Mouse (Mus musculus): ENCODE data around the gene Vegfa.

Gene Vegfa

DNA sequence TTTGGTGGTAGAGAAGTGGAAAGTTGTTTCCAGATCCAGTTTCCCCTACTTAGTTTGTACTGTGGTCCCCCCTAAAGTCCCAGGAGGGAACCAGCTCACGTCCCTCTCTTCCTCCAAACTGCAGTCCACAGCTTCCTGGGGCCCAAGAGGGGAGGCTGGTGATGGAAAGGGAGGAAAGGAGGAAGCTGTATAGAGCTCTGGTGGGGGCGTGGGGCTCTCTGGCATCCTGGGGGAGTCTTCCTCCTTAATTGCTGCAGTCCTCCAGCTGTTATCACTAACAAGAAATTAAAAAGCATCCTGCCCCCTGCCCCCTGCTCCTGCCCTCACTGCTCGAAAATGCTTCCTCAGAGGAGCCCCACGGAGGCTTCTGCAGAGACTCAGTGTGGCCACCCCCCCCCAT lies 17.4 kb upstream of the Vegfa start:
- DNase-seq = peak; percentile 54

DNA sequence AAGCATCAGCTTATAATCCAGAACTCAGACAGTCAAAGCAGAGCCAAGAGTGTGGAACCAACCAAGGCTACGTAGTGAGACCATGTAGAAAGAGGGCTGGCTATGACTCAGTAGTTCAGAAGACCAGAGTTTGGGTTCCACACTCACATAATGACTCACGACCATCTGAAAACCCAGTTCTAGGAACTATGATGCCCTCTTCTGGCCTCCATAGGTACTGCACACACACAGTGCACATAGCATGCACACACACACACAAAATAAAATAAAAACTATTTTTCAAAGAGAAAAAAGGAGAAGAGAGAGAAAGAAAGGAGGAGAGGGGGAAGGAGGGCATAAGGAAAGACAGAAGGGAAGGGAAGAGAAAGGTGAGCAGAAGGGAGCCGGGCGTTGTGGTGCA lies 16.0 kb upstream of the Vegfa start:
- DNase-seq = no peak

DNA sequence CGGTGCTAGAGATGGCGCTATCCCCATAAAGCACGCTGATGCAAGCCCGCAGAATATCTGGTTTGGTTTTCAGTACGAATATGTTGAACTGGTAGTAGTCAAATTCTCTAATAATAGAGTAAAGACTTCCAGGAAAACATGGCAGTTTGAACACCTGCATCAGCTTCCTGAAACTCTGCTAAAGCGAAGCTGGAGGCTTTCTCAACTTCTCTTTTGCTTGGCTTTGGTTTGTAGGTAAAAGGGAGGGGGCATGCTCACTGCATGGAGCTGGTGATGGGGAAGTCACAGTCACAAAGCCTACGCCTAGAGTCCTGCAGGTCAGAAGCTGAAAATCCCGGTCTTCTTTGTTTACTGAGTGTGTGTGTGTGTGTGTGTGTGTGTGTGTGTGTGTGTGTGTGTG lies 13.6 kb upstream of the Vegfa start:
- no peak for DNase-seq

DNA sequence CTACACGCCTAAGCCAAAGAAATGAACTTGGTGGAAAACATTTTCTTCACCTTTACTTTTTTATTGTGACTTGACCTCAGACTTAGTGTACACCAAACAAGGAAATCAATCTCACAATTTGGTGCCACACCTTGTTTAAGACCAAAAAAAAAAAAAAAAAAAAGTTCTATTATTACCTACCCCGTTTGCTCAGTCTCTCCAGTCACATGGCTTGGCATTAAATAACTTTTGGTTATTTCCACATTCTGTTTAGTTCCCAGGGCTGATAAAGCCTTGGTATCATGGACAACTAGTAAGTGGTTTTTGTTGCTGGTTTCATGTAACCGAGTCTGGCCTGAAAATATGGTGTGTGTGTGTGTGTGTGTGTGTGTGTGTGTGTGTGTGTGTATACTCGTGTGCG lies 12.8 kb upstream of the Vegfa start:
- no peak for DNase-seq

DNA sequence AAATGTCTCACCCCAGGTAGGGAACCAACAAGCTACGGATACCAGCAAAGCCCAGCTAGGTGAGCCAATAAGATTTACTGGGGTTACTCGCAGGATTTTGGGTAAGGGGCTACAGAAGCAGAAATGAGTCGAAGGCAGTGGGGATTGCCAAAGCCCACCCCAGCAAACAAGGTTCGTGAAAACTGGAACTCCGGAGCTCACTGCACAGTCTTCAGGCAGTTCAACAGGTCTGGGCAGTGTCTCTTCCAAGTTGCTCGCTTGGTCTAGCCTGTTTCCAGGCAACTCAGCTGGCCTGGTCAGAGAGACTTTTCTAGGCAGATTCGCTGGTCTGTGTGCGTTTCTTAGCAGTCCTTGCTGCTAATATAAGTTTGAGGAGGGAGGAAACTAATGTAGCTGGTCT lies 10.0 kb upstream of the Vegfa start:
- DNase-seq = no peak

DNA sequence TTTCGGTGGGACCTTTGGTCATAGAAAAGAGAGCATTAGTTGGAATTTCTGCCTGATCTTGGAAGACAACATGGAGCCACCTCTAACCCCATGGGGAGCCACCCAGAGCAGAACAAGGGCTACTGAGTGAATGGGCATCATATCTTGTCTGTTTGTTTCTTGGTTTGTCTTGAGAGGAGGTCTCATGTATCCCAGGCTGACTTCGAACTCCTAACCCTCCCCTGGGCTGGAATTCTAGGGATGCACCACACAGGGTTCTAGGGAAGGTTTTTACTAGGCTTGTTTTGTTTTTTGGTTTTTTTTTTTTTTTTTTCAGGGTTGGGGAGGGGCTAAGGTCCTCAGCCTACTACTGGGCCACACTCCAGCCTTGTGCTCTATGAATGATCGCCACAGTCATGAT lies 9.5 kb upstream of the Vegfa start:
- no peak for DNase-seq

DNA sequence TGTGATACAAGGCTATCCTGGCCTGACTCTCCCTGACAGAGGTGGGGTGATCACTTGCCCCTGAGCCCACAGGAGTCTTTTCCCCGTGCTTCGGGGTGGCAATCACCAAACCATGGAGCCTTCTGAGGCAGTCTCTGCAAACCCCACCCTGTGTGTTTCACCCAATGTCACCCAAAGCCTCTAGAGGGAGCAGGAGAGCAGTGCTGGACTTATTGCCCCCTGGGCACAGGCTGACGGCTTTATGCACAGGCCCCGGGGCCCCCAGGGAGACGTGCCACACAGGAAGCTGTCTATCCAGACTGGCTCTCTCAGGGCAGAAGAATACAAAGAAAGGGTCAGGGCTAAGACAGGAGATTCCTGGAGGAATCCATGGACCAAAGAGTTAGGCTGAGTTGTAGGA lies 9.1 kb upstream of the Vegfa start:
- DNase-seq = peak; percentile 60

DNA sequence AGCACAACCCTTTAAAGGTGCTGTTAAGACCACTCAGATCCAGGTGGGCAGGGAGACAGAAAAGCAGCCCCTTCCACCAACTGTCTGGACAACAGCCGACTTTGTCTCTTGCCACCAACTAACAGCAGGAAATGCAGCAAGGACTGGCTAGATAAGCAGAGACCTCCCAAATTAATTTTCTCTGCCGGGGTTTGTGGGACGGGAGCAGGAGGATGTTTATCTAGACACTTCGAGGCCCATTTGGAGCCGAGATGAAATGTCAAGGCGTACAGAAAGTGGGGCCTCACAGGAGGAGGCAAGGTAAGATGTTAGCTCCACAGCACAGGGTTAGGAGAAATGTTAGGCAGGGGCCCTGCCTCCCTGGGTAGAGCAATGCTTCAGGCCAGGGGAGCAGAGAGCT lies 8.4 kb upstream of the Vegfa start:
- no peak for DNase-seq

DNA sequence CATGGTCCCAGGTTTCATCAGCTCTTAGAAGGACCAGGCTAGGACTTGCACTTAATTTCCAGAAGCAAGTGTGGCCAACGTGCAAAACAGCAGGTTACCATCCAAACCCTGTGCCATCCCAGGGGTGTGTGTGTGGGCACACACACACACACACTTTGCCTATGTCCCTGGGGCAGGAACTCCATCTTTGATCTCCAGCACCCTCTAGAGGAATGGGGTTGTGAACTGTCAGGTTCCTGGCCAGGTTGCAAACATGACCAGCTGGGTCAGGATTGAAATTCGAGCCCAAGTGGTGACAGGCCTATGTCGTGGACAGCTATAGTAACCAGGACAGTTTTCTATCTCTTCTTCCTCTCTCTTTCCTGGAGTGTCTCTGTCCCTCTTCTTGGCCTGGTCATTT lies 6.7 kb upstream of the Vegfa start:
- no peak for DNase-seq

DNA sequence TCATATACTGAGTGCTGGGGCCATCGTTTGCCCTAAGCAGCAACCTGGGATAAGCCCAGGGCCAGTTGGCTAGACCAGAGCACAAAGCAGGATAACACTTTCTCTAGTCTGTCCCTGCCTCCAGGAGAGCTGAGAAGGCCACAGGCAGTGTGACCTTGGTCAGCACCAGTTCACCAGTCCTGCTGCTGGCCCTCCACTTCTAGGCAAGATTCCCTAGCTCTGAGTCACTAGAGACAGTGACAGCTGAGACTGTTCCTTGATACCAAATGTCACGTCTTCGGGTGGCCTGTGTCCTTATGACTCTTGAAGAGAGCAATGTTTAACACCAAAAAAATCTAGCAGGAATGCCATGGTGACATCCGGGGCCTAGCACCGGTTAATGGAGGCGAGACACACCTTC lies 4.2 kb upstream of the Vegfa start:
- no peak for DNase-seq

DNA sequence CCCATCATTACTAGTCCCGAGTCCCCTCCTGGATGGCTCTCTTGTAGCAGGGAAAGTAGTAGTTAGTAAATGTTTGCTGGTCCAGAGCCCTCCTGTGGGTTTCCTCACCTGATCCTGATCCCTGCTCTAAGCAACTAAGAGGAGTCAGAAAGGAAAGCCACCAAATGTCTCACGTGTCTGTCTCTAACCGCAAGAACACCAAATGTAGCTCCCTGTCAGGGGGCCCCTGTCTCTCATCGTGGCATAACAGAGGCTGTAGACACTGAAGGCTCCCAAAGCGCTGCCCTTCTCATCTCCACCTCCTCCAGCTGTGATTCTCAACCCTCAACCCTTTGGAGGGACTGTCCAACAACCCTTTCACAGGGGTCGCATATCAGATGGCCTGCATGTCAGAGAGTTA lies 1.9 kb upstream of the Vegfa start:
- no peak for DNase-seq

DNA sequence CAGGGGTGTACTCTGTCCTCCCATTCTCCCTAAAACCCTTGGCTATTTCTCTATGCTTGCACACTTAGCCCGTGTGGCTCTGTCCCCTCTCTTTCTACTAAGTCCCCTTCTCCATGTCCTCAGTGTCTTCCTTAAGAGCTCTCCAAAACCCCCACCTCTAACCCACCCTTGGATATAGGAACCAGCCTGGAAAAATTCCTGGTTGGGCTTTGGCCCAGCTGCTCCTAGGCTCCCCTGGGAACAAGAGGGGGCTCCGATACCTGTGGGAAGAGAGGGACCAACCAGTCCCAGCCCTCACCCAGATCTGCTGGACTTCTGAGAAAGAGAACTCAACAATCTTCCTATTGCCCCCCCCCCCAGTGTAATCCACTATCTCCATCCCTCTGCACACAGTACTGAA lies 1.4 kb upstream of the Vegfa start:
- DNase-seq = peak; percentile 43

DNA sequence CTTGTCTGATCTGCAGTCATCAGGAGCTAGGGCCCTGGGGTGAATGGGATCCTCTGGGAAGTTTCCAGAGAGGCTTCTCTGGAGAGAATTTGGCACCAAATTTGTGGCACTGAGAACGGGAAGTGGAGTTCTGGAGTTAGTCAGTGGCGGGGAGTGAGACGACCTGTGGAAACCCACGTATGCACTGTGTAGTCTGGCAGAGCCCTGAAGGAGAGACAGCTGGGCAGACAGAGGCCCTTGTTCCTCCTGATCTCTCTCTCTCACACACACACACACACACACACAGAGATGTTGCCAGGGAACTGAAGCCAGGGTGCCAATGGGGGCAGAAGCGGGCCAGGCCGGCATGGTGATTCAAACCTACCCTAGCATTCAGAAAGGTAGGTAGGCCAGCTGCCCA lies 953 bp upstream of the Vegfa start:
- peak; percentile 35 for DNase-seq

DNA sequence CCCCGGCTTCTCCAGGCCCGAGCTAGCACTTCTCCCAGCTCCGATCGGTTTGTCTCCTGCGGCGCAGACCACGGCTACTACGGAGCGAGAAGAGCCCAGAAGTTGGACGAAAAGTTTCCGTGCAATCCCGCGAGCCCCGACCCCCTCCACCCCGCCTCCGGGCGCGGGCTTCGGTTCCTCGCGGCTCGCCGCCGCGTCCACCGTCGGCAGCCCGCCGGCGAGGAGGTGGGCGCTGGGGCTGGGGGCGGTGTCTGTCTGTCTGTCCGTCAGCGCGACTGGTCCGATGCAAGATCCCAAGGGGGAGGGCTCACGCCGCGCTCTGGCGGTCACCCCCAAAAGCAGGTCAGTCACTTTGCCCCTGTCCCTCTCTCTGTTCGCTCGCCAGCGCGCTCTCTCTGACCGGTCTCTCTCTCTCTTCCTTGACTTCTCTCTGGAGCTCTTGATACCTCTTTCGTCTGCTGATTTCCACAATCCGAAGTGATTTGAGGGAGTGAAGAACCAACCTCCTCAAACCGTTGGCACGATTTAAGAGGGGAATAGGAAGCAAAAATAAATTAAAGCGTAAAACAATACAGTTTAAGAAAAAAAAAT lies 453 bp downstream of the Vegfa start:
- DNase-seq = peak; percentile 82

DNA sequence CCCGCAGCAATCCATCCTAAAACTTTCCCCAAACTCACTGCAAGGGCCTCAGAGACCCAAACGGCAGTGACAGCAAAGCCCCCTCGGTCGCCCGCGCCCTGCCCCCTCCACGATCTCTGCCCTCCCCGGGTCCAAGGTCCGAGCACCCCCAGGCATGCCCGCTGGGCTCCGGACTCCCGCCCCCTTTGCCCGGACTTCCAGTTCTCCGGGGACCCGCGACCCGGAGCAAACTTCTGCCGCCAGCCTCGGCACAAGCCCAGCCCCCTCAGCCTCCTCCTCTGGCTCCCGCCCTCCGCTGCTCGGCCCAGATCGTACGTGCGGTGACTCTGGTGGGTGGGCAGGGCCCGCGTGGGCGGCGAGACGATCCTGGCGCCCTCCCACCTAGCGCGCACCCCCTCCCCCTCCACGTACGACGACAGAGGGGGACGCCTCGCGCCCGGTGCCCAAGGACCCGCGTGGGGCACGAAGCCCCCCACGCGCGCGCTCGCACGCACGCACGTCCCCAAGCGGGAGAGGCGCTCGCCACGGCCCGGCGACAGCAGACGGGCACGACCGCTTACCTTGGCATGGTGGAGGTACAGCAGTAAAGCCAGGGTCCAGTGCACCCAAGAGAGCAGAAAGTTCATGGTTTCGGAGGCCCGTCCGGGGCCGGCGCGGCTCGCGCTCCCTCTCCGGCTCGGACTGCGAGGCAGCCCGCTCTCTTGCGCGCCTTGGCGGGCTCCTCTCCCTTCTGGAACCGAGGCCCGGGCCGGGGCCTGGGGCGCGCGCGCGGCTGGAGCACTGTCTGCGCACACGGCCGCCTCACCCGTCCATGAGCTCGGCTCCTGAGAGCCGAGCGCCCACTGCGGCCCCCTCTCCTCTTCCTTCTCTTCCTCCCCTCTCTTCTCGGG lies 1.2 kb downstream of the Vegfa start:
- DNase-seq = peak; percentile 91

DNA sequence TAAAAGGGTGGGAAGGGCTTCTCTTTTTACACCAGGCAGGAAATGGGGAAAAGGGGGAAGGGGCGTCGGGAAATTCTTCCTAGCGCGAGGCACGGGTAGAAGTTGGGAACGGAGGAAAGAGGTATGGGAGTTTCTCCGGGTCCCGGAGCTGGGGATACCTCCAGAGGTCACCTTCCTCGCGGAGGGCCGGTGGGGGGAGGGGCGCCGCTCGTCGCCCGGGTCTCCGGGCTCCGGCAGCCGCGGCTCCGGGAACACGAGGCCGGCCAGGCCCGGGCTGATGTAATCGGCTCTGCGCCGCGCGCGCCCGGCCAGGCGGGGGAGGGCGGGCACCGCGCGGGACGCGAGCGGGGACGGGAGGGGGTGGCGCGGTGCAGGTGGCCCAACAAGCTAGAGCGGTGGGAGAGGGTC lies 1.8 kb downstream of the Vegfa start:
- DNase-seq = peak; percentile 77

DNA sequence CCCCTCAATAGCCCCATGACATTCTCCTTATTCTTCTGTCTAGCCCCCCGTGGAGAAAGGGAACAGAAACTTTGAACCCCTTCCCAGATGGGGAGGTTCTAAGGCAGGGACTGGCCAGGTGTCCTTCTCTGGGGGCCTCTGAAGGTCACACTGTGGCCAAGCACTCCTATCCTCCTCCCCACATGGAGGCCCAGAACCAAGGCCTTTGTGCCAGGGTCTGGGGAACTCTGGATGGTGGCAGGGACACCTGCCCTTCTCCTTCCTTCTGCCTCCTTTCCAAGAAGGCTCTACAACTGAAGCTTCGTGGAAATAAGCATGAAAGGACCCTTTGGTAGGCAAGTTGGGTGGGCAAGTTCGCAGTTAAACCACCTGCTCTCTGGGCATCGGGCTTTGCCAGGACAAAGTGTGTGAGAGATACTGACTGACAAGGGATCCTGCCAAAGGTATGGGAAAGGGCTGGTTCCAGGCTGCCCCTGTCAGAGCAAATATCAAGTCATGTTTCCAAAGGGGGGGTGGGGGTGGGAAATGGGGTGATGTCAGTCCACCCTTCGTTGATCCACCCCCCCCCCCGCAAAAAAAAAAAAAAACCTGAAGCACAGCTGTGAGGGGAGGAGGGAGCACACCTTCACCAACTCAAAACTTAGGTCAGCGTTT lies 2.5 kb downstream of the Vegfa start:
- DNase-seq = peak; percentile 24

DNA sequence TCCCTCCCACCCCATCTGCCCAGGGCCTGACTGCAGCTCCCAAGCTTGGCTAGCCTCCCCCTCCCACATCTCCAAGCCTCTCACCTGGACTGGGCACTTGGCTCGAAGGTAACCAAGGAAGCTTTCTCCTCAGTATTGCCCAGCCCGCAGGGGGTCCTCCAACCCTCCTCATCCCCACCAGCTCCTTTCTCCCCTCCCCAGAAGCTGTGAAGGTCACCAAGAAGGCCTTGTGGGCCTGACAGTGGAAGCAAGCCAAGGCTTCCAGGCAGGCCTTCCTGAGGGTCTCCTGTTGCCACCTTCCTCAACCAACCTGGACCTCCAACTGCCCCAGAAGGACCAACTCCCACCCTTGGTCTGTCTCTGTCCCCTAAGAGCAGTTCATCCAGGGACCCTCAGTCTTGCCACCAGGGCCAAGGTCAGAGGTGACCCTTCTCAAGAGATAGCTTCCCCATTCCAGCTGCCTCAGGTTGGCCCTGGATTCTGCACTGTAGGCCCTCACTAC lies 3.1 kb downstream of the Vegfa start:
- no peak for DNase-seq

DNA sequence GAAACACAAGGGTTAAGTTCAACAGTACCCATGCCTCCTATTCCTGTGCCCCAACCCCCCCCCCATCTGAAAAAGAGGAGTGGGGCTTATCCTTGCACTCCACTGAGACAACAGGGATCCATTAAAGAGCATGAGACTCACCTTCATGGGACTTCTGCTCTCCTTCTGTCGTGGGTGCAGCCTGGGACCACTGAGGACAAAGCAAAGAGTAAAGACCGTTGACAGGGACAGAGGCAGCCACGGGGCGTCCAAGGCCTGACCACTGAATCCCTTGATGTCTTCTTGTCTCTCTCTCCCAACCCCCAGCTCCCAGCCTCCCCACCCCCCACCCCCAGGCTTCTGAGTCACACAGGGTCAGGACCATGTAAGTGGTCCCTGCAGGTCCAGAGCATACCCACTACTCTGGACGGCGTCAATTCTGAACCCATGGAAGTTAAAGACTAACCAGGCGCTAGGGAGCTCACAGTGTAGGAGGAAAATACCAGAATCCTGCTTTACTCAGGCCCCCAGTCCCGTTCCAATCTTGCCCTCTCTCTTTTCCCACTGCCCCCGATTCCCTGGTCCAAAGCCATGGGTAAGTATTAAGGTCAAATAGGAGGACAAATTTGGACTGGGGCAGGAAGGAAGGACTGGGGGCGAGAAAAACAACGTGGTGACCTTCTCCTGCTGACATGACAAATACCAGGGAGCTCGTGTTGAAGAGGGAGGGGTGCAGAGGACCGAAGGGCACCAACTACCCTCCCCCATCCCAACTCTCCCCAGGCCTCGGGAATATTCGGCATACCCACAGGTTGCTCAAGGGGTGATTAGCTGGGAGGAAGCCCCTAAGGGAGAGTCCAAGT lies 3.7 kb downstream of the Vegfa start:
- peak; percentile 69 for DNase-seq

DNA sequence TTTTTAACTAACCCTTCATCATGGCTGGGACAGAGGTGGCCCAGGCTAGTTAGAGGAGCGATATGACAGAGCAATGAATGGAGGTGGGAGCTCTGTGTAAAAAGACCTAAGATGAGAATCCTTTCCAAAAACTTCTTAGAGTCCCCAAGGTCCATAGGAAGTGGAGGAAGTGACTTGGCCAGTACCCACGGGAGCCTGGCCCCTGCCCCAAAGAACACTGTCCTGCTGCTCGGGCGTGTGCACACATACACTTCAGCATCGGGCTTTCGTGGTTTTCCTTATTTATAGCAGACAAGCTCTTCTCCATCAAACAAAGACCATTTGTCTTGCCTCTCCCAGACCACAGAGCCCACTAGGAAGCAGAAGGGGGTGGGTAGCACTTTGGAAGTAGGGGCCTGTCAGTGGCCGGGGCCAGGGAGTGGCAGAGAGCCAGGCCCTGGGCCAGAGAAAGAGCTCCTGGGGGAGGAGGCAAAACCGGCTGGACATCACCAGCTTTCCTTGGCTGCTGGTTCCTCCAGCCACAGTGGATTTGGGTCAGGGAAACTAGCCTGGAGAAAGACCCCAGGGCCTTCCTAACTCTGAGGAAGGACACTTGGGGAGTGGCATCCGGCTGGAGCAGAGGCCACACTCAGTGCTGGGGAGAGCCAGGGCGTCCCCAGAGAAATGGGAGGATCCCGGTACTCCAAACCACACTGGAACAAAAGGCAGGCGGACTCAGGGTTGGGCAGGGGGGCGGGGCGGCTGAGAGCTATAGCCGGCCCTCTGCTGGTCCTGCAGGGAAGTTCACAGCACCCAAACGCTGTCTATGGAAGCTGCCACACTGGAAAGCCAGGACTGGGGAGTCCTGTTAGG lies 4.9 kb downstream of the Vegfa start:
- peak; percentile 93 for DNase-seq

DNA sequence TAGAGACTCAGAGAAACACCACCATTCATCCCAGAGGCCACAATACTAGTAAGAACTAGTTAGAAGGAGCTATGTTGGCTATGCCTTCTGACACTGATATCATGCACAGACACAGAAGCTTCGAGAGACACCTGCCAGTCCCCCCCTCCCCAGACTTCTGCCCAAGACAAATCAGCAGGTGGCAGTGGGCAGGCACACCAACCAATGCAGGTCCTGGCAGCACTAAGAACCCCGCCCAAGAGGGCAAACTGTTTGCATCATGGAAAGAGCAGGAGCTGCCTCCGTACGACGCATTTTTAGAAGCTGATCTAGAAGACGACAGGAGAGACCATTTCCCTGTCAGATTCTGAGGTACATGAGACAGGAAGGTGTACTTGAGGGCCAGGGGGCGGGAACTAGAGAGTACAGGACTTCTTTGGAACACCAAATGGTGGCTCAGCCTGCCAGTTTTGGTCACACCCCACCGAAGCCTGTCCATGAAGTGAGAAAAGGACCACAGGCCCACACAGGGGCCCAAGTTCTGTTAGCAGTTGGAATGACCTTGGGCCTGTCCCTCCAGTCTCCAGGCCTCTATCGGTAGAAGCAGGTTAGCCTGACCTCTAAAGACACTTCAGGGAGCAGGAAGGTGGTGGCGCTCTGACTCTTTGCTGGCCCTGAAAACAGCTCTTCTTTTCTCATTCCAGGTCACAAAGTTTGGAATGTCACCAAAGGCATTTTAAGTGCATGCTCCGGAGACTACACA lies 6.1 kb downstream of the Vegfa start:
- DNase-seq = no peak
